Mouse (Mus musculus) macrophage (primary cell): ENCODE results near the gene Efcab12. TPM values are rescaled to one million over a fixed set of nuclear protein-coding genes. Genes with fewer than 3 reads are reported as not detected.

Source experiments
- H3K27ac ChIP-seq: fragments of 350-480 bp; formaldehyde crosslinking; 2 replicates; pipeline ENCODE4 v1.9.0; 2021
- H3K36me3 ChIP-seq: fragments of 350-480 bp; formaldehyde crosslinking; 2 replicates; pipeline ENCODE4 v1.9.0; 2021; ENCODE audit errors: inconsistent target
- H3K4me3 ChIP-seq: fragments of 350-480 bp; formaldehyde crosslinking; 2 replicates; pipeline ENCODE4 v1.9.0; 2021; ENCODE audit errors: inconsistent target
- H3K79me2 ChIP-seq: fragments of 350-480 bp; formaldehyde crosslinking; 2 replicates; pipeline ENCODE4 v1.9.0; 2021; ENCODE audit errors: inconsistent target
- WGBS: methylation state at CpG from one replicate; pipeline ENCODE4 v1.1.7; 2026; ENCODE audit warnings: inconsistent platforms; ENCODE audit not compliant: missing documents; 5-methylcytosine and 5-hydroxymethylcytosine counted together
- polyA plus RNA-seq: library from polyadenylated mRNA; stranded (reverse); fragments of 250-400 nt; gene quantifications from 3 replicates; pipeline ENCODE4 v1.2.4, GENCODE M21; 2018; ENCODE audit warnings: inconsistent platforms

The Efcab12 gene
- polyA plus RNA-seq, 1 experiment from 2014 or later, result 0.16 TPM

DNA sequence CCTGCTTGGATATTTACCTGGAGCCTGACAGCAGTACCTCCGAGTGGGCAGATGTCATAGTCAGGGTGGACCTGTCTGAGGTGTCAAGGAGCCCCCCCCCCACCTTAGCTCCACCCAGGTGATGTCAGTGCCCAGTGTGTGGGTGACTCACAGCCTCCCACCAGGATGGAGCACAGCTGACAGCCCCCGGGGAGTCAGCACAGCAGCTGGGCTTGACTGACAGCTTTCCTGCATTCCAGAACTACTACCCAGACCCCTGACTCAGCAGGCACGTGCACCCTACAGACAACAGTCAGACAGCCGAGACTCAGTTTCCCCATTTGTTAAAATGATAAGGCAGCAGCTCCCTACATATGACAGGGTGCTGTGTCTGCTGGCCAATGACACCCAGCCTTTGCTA is 77.2 kb downstream of the Efcab12 start:
- no peak overlapping the region for H3K4me3 ChIP-seq
- WGBS, result 49% methylated on average over 4 of the region's 4 CpGs
- no peaks in the 10 kb centered on the region for H3K36me3 ChIP-seq
- H3K27ac ChIP-seq, result no peak overlapping the region
- H3K79me2 ChIP-seq, result no peaks in the 10 kb centered on the region

Other genes with a start within 250 kb of the Efcab12 start
- not detected in 3 replicates for gene Mkrn2os, start 245.8 kb downstream of the Efcab12 start, polyA plus RNA-seq
- gene Mkrn2, start 236.5 kb downstream of the Efcab12 start, polyA plus RNA-seq, result 6.5 to 7.7 TPM (median 7.1 TPM) in 3 replicates
- 36.8 to 74.8 TPM (median 44.7 TPM) in 3 replicates for gene Raf1, start 161.8 kb downstream of the Efcab12 start, polyA plus RNA-seq
- gene Tmem40, start 76.0 kb downstream of the Efcab12 start, polyA plus RNA-seq, result 0.49 to 1.5 TPM (median 0.86 TPM) in 3 replicates
- 0.33 to 0.35 TPM (median 0.34 TPM) in 3 replicates for gene Cand2, start 63.9 kb downstream of the Efcab12 start, polyA plus RNA-seq
- gene Rpl32, start 29.7 kb downstream of the Efcab12 start, polyA plus RNA-seq, result 1,117 to 2,121 TPM (median 1,999 TPM) in 3 replicates
- gene Mbd4, start 15.0 kb upstream of the Efcab12 start, polyA plus RNA-seq, result 4.7 to 9.4 TPM (median 5.9 TPM) in 3 replicates
- 3.6 to 9.3 TPM (median 6.3 TPM) in 3 replicates for gene Ift122, start 15.1 kb upstream of the Efcab12 start, polyA plus RNA-seq
- not detected in 3 replicates for gene Rho, start 93.3 kb upstream of the Efcab12 start, polyA plus RNA-seq
- not detected in 3 replicates for gene H1foo, start 106.5 kb upstream of the Efcab12 start, polyA plus RNA-seq
- gene Plxnd1, start 156.6 kb upstream of the Efcab12 start, polyA plus RNA-seq, result 130 to 283 TPM (median 243 TPM) in 3 replicates